Mouse (Mus musculus) frontal cortex, postnatal 36 days (tissue): ENCODE data around the gene Mia2.

ENCODE experiments used
- DNase-seq, 2 experiments: peaks; one replicate each; pipeline ENCODE4 v3.0.0; 2022; ENCODE audit warnings: low spot score in 2 of 2

The Mia2 gene

GRCm38 (mm10) chr12:59164522-59164921 lies 68.9 kb downstream of the Mia2 start:
- DNase-seq: no peak

GRCm38 (mm10) chr12:59166557-59166956 lies 71.0 kb downstream of the Mia2 start:
- DNase-seq: no peak

DNA sequence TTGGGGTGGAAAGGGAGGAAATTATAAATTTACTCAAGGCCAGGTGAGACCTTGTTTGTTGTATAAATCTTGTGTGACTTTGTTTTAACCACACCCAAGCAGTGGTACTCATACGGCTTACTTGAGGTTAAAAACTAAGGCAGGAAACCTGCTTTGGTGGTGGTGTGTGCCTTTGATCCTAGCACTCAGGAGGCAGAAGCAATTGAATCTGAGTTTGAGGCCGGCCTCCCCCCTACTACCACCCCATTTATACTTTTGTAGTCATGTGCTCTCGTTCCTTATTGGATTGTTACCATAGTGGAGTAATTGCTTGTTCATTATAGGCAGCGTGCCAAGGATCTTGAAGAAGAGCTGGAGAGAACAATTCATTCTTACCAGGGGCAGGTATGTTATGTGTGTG lies 74.3 kb downstream of the Mia2 start:
- DNase-seq: no peak

DNA sequence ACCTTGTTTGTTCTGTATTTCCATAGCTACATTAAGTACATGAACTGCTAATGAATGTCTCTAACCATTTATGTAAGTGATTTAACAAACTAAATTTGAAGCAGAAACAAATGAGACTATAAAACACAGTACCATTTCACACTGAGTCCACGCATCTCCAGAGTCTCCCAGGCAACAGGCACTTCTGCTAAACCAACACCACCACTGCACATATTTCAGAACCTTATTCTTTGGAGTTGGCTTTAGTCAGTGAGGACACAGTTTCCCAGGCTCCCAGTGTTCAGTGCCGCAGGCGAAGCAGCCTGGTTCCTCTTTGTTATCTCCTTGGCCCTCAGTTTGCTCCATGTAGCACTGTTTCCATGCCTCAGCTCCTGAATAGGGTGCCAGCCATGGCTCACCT lies 82.2 kb downstream of the Mia2 start:
- peak in 1 of 2 experiments; percentile 37 for DNase-seq

DNA sequence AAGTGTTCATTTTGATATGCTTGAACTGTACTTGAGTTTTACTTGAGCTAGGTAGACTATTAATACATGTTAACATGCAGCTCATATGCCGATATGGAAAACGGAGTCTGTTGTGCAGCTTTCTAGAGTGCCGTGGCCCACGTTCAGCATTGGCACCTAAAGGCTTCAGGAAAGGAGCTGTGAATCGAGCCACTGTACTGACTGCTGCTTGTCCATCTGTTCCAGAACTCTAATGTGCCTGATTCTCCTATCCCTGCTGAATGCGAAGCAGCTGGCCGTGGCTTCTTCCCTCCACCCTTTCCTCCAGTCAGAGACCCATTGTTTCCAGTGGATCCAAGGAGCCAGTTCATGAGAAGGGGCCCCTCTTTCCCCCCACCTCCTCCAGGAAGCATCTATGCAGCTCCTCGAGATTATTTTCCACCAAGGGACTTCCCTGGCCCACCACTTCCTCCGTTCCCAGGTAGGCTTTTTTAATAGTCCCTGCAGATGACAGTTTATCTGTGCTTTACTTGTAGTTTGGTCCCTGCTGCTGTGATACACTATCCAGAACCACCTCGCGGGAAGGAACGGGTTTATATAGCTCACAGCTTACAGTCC lies 92.6 kb downstream of the Mia2 start:
- DNase-seq: peak in 1 of 2 experiments; percentile 28

DNA sequence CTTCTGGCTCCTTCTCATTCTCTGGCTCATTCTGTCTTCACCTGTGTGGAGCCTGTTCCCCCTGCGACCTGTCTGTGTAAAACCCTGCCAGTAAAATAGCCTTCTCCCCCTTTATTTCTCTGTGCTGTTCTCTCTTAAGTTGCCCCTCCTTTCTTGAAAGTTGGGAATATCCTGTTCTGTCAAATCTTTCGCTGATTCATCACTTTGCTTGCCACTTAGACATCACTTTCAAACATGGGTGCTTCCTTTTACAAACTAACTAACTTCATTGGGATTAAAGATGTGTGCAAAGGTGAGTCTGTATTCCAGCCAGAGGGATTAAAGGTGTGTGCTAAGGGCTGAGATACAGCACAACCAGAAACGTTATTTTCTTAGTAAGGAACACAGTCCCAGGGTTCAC lies 98.0 kb downstream of the Mia2 start:
- no peak for DNase-seq

- no peak for DNase-seq
These were observed 98.9 kb downstream of the Mia2 start for GRCm38 (mm10) chr12:59194341-59195003.

DNA sequence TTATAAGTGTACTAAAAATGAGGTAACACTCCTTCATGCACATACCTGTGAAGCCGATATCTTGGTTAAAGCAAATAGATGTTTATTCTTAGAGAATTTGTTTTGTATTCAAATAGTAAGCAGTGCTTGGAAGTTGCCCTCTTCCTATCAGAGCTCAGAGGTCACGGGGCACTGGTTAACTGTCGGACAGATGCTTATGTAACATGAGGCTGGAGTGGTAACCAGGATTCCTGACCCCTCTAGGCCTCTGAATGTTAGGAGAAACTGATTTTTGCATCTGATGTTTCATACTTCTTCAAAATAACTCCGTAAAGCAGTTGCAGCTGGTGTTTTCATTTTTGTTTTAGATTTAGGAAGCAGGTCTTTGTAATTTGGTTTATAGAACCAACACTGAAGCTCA lies 99.5 kb downstream of the Mia2 start:
- DNase-seq: no peak

DNA sequence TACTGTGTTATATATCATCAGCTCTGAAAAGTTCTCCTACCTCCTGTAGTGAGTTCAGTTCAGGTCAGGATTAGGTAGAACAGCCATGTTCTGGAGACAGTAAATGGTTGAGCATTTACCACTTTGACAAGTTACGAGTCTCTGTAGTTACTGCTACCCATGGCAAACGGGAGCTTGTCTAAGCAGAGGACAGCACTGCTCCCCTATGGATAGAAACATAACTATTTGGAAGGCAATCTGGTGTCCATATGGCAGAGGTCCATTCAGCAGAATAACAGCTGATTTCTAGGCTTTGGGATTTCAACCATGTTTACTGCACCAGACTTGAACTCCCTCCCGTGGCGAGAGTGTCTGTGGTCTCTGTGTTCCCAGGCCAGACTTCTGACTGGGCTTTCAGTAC lies 100.3 kb downstream of the Mia2 start:
- no peak for DNase-seq

- DNase-seq: no peak
These were observed 103.2 kb downstream of the Mia2 start for GRCm38 (mm10) chr12:59198750-59199149.

DNA sequence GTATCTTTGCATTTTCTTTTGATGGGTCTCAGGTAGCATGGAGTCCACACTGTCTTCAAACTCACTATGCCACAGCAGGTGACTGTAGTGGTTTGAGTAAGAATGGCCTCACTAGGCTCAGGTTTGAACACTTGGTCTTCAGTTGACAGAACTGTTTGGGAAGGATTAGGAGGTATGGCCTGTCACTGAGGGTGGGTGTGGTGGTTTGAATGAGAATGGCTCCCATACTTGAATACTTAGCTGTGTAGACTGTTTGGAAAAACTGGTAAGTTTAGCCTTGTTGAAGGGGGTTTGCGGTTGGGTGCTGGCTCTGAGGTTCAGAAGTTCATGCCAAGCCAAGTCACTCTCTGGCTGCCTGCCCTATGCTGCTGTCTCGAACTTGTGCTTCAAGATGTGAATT lies 103.8 kb downstream of the Mia2 start:
- no peak for DNase-seq

DNA sequence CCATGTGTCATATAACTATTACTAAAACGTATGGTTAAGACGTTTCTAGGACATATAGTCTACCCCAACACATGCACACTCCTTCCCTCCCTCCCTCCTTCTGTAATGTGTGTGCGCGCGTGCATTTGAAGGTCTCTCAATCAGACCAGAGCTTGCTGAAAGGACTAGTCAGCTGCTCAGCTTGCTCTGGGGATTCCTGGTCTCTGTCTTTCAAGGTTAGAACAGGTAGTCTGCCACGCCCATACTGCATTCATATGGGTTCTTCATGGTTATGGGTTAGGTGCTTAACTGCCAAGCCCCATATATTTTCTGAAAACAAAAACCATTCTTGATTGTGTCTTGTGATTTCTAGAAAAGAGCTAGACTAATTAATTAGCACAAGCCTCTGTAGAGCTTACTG lies 110.0 kb downstream of the Mia2 start:
- DNase-seq: no peak

DNA sequence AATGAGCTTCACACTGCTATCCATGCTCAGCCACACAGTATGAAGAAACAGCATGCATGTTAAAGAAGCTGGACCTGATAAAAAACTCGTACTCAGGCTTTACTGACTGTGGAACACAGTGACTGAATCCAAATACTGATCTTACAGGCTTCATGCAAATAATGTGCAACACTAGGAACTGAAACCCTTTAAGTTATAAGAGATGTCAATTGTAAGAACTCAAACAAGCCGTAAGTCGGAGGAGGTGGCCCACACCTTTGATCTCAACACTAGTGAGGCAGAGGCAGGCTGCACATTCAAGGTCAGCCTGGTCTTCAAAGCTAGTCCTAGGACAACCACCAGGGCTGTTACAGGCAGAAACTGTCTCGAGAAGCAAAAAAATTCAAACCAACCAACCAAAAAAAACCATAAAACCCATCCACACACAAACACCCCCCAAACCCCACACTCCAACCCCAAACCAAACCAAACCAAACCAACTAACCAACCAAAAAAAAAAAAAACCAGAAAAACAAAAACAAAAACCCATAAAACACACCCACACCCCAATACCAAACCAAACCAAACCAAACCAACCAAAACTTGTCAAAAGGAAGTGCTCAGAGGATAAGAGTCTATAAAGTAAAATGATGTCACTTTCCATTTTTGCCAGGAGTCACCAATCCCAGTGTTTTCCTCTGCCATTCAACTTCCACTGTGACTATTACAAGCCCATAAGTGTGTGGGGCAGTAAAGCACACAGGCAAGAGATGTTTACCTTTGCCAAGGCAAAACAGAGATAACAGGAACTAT lies 110.8 kb downstream of the Mia2 start:
- no peak for DNase-seq

DNA sequence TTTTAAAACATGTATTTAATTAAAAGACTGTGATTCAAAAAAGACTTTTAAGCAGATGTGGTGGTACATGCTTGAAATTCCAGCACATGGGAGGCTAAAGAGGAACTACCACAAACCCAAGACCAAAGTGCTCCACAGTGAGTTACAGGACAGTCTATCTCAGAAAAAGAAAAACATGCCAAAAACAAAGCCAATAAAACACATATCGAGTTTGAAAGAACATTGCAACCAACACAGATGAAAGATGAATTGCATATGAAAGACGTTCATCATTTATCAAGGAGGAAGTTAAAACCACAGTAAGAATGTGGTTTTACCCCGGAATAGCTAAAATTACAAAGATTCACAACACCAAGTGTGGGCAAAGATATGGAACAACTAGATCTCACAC lies 111.4 kb downstream of the Mia2 start:
- no peak for DNase-seq

DNA sequence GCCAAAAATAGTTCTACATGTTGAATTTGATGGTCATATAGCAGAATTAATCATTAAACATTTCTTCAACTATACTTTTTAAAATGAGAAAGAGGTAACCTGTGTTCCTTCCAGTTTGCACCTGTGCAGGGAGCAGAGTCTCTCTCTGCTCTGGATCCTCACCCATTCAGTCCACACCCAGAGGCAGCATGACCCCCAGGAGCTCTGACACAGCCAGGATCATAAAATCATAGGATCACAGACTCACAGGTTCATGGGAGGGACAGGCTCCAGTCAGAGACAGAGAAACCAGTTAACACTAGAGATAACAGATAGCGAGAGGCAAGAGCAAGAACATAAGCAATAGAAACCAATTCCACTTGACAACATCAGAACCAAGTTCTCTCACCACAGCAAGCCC lies 112.2 kb downstream of the Mia2 start:
- DNase-seq: no peak

- DNase-seq: no peak
These were observed 120.6 kb downstream of the Mia2 start for GRCm38 (mm10) chr12:59216176-59216575.

- no peak for DNase-seq
These were observed 121.2 kb downstream of the Mia2 start for GRCm38 (mm10) chr12:59216676-59217266.

DNA sequence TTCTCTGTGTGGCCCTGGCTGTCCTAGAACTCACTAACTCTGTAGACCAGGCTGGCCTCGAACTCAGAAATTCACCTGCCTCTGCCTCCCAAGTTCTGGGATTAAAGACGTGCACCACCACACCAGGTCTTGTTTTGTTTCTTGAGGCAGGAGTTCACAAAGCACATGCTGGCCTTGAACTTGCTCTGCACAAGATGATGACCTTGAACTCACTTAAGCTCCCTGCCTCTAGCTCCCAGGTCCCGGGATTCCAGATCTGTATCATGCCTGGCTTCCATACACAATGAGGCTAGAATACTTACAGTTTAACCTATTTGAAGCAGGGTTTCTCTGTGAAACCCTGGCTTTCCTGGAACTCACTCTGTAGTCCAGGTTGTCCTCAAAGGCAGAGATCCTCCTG lies 121.7 kb downstream of the Mia2 start:
- no peak for DNase-seq

GRCm38 (mm10) chr12:59218640-59219321 lies 123.2 kb downstream of the Mia2 start:
- peak in 1 of 2 experiments; percentile 51 for DNase-seq

DNA sequence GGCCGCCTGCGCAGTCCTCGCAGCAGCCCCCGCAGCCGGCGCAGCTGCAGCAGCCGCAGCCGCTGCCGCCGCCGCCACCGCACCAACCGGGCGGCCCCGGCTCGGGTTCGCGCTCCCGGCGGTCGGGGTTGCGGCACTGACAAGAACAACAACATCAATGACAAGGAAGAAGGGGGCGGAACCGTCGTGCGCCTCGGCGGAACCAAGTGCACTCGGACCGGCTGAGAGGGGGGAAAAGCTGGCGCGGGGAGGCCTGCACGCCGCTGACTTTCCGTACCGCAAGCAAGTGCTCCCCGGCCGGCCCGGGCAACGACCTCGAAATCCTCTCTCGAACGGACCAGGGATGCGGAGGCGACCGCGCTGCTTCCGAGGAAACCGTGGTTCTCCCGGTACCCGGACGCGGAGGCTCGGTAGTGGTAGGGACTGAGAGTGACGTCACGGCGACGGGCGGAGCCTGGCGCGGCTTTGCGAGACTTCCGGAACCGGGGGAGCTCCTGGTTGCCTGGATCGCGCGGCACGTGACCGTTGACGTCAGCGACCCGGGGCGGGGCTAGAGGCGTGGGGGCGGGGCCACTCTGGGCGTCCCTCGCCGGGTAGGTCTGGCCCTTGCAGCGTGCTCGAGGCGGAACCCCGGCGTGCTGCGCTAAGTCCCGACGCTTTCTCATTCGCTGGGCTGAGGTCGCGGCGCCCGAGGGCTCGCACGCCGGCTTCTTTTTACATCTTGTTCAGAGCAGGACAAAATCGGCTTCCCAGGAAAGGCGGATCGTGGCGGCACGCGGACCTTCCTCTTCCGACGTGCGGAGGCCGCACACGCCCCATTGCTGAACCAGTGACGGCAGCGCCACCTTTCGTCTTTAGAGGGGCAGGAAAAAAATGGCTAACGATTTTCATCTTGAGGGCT lies 124.0 kb downstream of the Mia2 start, which contains the start of gene Fbxo33:
Gene Fbxo33 (minus strand): TSS at position 401 of the 901 bp plus-strand sequence.
- DNase-seq: peak; percentile 96

DNA sequence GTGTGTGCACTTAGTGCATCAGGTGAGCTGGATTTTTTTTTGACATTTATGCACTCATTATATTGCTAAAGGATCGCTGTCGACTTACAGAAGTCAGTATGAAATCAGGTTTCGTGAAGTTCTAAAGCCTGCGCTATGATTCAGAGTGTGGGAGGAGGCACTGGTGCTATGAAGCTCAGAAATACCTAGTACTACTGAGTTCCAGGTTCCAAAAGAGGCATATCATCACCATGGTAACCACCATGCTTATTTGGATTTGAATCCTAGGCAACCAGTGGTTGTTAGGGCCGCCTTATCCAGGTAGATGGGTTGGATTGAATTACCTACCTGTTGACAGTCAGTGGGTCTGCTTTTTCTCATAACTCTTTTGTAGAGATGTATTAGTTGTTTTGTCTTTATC lies 132.8 kb downstream of the Mia2 start:
- DNase-seq: peak in 1 of 2 experiments; percentile 73
